Mouse (Mus musculus): ENCODE results near the gene Tmem50b.

The Tmem50b gene

GRCm38 (mm10) chr16:91565292-91565951 is 32.2 kb downstream of the Tmem50b start:
- no peak for DNase-seq (ENCODE audit: low spot score in 2 of 2)

- no peak for DNase-seq (ENCODE audit: low spot score in 2 of 2)
Measured at GRCm38 (mm10) chr16:91564580-91565291, 32.9 kb downstream of the Tmem50b start.

GRCm38 (mm10) chr16:91561541-91562457 is 35.8 kb downstream of the Tmem50b start:
- no peak for DNase-seq (ENCODE audit: low spot score in 2 of 2)

- DNase-seq (ENCODE audit: low spot score in 2 of 2) = no peak
Measured at GRCm38 (mm10) chr16:91561099-91561498, 36.5 kb downstream of the Tmem50b start.

- DNase-seq (ENCODE audit: low spot score in 2 of 2) = no peak
Measured at GRCm38 (mm10) chr16:91557693-91558092, 39.9 kb downstream of the Tmem50b start.

- no peak for DNase-seq (ENCODE audit: low spot score in 2 of 2)
Measured at GRCm38 (mm10) chr16:91557214-91557613, 40.4 kb downstream of the Tmem50b start.

- no peak for DNase-seq (ENCODE audit: low spot score in 2 of 2)
Measured at GRCm38 (mm10) chr16:91556659-91557058, 40.9 kb downstream of the Tmem50b start.

GRCm38 (mm10) chr16:91555017-91555605 is 42.5 kb downstream of the Tmem50b start:
- DNase-seq (ENCODE audit: low spot score in 2 of 2) = no peak

GRCm38 (mm10) chr16:91553625-91554024 is 44.0 kb downstream of the Tmem50b start:
- DNase-seq (ENCODE audit: low spot score in 2 of 2) = no peak

GRCm38 (mm10) chr16:91552072-91552471 is 45.5 kb downstream of the Tmem50b start:
- no peak for DNase-seq (ENCODE audit: low spot score in 2 of 2)

GRCm38 (mm10) chr16:91551081-91551524 is 46.5 kb downstream of the Tmem50b start:
- DNase-seq (ENCODE audit: low spot score in 2 of 2) = no peak

- no peak for DNase-seq (ENCODE audit: low spot score in 2 of 2)
Measured at GRCm38 (mm10) chr16:91549616-91550015, 48.0 kb downstream of the Tmem50b start.

- no peak for DNase-seq (ENCODE audit: low spot score in 2 of 2)
Measured at GRCm38 (mm10) chr16:91548996-91549395, 48.6 kb downstream of the Tmem50b start.

GRCm38 (mm10) chr16:91548586-91548985 is 49.0 kb downstream of the Tmem50b start:
- no peak for DNase-seq (ENCODE audit: low spot score in 2 of 2)

- no peak for DNase-seq (ENCODE audit: low spot score in 2 of 2)
Measured at GRCm38 (mm10) chr16:91547974-91548373, 49.6 kb downstream of the Tmem50b start.

GRCm38 (mm10) chr16:91546836-91547741 is 50.5 kb downstream of the Tmem50b start, which contains the start of gene Ifngr2:
Ifngr2 (plus strand) TSS chr16:91547072.
- DNase-seq (ENCODE audit: low spot score in 2 of 2) = peak in 1 of 2 experiments; percentile 26

GRCm38 (mm10) chr16:91546391-91546835 is 51.2 kb downstream of the Tmem50b start:
- DNase-seq (ENCODE audit: low spot score in 2 of 2) = no peak

- DNase-seq (ENCODE audit: low spot score in 2 of 2) = no peak
Measured at GRCm38 (mm10) chr16:91545597-91546281, 51.9 kb downstream of the Tmem50b start.

- DNase-seq (ENCODE audit: low spot score in 2 of 2) = no peak
Measured at GRCm38 (mm10) chr16:91543619-91544018, 54.0 kb downstream of the Tmem50b start.

GRCm38 (mm10) chr16:91541573-91542081 is 56.0 kb downstream of the Tmem50b start:
- DNase-seq (ENCODE audit: low spot score in 2 of 2) = no peak

Data from frontal cortex, postnatal 25 days (tissue).